Mouse (Mus musculus) c-Kit-negative CD71-positive TER-119-positive erythroid progenitor cells, embryonic 14.5 days (primary cell): ENCODE results near the gene Katna1.
"Not testable (repeated sequence)": the region's sequence is repeated elsewhere in the genome, so short reads cannot be mapped to it uniquely, and the experiment has no call there.

Experiments used
- DNase-seq: peaks from one replicate; pipeline ENCODE4 v3.0.0-alpha.2; 2013; ENCODE audit warnings: low read depth, low spot score

Gene Katna1

DNA sequence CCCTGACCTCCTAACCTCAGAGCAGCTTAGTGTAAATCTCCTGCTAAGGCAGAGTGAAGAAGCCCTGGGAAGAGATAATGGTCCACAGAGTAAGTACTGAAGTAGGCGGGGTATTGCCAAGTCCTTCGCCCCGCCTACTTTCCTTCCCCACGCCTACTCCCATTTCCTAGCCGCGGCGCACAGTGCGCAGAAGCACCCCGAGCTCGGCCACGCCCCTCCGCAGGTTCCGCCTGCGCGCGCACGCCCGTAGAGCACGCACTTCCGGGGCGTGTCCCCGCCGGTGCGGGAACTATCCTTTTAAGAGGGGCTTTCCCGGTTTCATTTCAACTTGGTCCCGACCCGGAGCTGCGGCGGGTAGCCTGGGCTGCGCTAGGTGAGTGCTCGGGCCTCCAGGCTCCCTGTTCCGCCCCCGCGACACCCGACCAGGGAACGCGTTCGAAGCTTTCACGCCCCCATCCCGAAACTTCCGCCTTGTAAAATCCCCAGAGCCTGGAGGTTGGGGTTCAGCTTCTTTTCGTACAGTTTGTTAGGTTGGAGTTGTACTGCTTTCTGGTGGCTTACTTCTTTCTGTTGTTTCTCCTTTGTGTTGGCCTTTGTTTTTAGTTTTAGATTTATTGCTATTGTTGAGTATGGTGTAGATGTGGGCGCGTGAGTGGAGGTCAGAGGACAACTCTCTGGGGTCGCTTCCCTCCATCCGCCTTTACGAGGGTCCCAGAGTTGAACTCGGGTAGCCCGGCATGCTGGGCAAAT, at the start of gene Katna1:
Katna1 (plus strand) TSS at position 250 of the 750 bp plus-strand sequence.
- peak; percentile 94 for DNase-seq

DNA sequence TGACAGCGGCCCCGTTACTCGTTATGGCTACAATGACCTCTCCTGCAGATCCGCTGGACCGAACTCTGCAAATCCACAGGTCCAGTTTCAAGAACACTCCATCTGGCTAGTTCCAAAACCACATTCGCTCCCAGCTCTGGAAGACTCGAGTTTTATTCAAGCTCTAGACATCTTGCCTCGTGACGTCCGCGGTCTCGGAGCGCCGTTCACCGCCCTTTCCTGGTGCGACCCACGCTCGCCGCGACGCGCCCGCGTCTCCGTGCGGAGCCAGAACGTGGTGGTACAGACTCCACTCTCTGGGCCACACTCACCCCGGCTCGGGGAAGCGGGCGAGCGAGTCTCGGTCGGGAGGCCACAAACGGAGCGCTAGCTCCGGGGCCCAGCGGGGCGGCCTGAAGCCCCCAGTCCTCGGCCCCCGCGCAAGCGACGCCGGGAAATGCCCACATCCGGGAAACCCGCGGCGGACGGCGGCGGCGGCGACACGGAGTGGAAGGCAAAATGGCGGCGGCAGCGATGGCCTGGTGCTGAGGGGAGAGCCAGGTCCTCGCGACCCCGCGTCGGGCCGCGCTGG, 45.0 kb upstream of the Katna1 start, which contains the start of the genes Pcmt1 and Lats1:
Pcmt1 (minus strand) TSS at position 406 of the 571 bp plus-strand sequence.
Lats1 (plus strand) TSS at position 484 of the 571 bp plus-strand sequence.
- DNase-seq = peak; percentile 49

DNA sequence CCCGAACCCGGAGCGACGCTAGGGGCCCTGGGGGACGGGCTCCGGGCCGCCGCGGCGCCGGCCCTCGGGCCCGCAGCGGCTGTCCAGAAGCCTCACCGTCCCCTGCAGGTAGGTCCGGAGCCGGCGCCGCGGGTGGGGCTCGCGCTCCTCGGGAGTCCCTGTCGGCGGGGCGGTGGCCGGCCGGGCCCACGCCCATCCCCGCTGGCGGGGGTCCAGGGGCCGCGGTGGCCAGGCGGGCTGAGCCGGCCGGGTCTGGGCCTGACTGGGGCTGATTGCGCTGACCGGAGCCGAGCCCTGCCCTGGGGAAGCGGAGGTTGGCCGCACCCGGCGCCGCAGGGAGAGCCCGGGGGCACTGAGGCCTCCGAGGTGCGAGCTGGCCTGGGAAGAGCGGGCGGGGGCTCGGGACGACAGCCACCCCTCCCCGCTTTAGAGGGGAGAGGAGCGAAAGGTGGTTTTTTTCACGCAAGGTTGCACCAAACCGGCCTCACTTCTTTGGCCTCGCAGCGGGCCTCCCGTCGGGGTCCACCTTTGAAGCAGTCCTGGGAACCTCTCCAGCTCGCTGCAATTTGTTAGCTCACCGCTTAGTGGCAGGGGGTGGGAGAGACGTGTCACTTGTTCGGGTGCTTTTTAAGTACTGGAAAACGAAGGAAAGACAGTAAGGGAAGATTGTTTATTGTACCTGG, 44.3 kb upstream of the Katna1 start:
- peak; percentile 44 for DNase-seq

DNA sequence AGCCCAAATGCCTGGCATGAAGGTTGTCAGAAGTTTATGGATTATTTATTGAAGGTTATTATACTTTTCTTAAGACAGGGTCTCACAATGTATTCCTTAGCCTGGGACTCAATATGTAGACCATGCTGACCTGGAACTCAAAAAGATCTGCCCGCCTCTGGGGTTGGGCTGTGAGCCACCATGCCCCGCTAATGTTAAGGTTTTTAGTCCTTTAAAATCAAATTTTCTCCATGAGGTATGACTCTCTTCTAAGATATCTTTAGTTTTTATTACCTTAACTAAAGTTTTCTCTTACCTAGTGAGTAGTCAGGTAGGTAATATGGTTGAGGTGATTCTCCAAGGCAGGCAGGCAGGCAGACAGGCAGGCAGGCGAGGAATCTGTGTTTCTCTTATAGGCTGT, 43.6 kb upstream of the Katna1 start:
- no peak for DNase-seq

DNA sequence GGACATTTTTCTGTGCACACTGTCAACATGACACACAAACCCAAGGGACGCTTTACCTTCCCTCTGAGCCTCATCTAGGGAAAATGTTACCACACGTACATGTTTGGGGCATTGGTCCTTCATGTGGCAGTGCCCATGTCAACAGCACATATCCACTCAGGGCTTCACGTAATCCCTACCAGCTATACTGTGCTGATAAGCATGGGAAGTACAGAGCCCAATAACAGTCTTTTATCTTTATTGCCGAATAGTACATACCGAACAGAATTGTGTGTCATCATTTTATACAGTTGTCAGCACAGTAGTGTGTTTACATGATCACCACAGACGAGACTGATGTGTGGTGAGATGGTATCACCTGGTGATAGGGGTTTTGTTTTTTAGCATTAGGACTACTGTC, 38.9 kb upstream of the Katna1 start:
- DNase-seq = no peak

DNA sequence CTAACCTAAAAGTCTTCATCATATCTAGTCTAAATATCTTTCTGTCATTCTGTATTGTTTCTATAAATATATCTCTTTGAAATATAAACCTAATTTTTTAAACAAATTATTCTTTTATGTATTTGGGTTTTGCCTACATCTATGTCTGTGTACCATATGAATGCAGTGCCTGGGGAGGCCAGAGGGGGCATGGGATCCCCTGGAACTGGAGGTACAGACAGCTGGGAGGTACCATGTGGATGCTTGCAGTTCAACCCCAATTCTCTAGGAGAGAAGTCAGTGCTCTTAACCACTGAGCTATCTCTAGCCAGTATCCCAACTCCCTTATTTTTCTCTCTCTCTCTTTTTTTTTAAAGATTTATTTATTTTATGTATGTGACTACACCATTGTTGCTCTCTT, 30.5 kb upstream of the Katna1 start:
- no peak for DNase-seq

DNA sequence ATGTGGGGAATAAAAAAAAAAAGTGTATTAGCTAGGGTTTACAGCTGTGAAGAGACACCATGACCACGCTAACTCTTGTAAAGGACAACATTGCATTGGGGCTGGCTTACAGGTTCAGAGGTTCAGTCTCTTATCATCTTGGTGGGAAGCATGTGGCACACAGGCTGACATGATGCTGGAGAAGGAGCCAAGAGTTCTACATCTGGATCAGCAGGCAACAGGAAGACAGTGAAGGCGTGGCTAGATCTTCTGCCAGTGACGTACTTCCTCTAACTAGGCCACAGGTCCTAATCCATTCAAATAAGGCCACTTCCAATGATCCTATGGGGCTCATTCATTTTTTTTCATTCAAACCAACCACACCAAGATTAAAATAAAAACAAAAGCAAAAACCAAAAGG, 25.7 kb upstream of the Katna1 start:
- no peak for DNase-seq

DNA sequence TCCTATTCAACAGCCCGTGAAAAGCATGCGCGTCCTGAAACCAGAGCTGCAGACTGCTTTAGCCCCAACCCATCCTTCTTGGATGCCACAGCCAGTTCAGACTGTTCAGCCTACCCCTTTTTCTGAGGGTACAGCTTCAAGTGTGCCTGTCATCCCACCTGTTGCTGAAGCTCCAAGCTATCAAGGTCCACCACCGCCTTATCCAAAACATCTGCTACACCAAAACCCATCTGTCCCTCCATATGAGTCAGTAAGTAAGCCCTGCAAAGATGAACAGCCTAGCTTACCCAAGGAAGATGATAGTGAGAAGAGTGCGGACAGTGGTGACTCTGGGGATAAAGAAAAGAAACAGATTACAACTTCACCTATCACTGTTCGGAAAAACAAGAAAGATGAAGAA, 23.2 kb upstream of the Katna1 start:
- no peak for DNase-seq

DNA sequence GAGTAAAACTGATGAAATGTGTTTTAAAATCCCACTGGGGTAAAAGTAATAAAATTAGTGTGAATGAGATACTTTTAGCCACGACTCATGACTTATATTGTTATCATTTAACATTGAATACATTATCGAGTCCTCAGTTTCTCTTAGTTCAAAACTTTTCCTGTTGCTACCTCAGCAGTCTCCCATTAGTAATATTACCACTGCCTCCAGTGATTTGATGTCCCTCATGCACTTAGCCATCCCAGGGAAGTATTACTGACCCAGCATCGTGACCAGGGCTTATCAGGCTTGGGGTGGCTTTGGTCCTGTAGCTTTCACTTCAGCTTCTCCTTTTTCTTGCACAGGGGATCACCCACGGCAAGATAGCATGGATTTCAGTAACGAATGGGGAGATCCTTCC, 15.7 kb upstream of the Katna1 start:
- DNase-seq = no peak

DNA sequence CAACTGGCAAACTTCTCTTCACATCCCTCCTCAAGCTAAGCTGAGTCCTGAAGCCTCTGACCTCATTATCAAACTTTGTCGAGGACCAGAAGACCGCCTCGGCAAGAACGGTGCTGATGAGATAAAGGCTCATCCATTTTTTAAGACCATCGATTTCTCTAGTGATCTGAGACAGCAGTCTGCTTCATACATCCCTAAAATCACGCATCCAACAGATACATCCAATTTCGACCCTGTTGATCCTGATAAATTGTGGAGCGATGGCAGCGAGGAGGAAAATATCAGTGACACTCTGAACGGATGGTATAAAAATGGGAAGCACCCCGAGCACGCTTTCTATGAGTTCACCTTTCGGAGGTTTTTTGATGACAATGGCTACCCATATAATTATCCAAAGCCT, 13.3 kb upstream of the Katna1 start:
- no peak for DNase-seq

DNA sequence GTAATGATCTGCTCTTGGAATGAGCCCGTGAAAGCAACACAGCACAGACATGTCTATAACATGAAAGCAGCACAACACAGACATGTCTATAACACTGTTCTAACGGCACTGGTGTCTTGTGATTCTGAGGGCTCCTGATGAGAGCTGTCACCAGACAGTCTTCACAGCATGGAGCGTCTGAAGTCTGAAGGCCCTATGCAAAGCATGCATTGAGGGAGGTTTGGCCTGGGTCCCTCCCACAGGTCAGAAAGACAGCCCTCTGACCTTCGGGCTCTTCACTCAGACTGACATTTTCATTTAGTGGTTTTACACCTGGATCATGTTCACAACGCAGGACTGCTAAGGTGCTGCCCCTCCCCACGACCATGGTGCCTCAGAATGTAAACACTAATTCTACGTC, 10.7 kb upstream of the Katna1 start:
- no peak for DNase-seq

DNA sequence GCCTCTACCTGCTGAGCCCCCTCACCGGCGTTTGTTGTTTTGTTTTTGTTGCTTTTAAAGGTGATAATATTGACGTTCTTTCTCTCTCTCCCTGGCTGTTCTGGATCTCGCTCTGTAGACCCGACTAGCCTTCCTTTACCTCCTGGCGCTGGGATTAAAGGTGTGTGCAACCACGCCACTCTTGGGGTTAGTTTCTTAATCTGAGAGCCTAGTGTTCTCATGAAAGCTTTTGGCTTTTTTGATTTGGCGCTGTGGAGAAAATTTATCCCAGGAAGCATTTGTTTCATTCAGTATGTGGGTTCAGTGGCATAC, 657 bp downstream of the Katna1 start:
- DNase-seq = peak; percentile 16

DNA sequence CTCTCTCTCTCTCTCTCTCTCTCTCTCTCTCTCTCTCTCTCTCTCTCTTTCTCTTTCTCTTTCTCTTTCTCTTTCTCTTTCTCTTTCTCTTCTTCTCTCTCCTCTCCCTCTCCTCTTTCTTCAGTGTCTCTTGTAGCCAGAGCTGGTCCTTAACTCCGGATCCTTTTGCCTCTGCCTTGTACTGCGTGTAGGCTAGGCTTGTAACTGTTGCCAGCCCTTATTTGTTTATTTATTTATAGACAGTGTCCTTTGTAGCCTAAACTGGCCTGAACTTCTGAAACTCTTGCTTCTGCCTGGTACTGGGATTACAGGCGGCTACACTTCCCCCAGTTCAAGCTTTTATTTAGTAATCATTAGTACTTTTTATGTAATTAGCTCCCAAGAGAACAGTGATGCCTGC, 1.2 kb downstream of the Katna1 start:
- no peak for DNase-seq

DNA sequence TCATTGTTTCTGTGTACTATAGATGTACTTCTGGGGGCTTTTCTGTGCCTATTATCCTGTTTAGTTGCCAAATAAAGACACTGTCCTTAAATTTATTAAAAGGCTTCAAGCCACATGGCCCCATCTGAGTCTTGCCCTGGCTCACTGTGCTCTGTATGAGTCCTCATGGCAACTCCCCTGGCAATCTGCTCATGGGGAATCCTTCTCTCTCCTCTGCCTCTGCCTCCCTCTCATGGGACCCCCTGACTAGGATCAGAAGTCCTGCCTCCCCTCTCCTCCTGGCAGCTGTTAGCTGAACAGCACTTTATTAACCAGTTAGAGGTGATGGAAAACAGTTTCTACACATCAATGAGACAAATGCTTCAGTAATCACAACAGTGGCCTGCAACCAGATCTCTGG, 5.8 kb downstream of the Katna1 start:
- no peak for DNase-seq

DNA sequence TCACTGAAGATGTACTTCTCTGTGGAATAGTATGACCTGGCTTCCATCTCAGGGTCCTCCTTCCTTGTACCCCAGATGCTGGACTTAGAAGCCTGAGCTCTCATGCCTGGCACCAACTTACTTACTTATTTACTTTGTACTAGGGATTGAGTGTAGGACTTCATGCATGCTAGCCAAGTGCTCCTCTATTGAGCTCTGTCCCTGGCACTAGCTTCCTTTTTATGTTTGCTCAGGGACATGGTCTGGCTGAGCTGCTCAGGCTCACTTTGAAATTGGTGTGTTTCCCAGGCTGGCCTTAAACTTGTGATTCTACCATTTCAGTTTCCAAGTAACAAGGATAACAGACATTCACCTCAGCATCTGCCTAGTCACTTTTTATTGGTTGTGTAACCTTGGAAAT, 11.3 kb downstream of the Katna1 start:
- DNase-seq = no peak

DNA sequence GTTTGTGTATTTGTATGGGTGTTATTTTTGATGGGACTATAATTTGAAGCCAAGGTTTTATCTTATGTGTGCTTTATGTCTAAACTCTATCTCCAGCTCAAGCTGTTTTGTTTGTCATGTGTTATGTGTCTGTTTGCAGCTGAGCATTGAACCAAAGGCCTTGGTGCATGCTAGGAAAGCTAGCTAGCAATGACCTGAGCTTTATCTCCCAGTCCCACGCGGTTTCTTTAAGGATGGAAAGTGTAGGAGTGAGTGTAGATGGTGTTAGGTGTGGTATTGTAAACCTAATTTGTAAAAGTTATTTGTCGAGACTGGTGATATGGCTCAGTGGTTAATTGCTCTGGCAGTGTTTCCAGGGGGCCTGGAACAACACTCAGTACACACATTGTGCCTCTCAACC, 12.1 kb downstream of the Katna1 start:
- DNase-seq = no peak

DNA sequence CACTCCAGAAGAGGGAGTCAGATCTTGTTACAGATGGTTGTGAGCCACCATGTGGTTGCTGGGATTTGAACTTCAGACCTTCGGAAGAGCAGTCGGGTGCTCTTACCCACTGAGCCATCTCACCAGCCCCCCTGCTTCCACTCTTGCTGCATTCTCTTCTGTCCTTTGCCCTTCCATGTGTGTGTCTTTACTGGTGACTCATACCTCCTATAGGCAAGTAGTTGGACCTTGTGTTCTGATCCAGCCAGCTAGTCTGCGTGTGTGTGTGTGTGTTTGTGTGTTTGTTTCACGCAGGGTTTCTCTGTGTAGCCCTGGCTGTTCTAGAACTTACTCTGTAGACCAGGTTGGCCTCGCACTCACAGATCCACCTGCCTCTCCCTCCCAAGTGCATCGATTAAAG, 19.7 kb downstream of the Katna1 start:
- DNase-seq = not testable (repeated sequence)

DNA sequence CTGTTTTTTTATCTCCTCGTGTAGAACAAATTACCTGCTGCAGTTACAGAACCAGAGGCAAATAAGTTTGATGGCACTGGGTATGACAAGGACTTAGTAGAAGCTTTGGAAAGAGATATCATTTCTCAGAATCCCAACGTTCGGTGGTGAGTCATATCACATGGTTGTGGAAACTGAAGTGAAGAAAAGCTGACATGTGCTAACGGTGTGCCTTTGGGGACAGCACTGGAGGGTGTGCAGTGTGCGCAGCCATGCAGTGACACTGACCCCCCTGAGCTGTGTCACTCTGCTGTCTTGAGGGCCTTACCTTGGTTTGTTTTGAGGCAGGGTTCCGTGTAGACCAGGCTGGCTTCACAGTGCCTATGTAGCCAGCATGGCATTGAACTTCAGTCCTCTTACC, 23.0 kb downstream of the Katna1 start:
- DNase-seq = no peak

DNA sequence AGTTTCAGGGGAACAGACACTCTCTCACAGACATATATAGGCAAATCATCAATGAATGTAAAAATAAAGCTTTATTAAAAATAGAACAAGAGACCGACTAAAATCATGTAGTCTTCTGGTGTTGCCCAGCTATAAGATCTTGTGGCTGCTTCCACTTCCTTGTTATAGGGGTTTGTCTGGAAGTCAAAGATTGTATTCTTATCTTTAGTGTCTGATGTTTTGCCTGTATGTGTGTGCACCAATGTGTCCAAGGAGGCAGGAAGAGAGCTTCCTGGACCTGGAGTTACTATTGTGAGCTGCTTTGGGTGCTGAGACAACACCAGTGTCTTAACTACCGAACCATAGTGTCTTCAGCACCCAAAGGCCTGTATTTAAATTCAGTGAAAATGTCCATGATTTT, 31.7 kb downstream of the Katna1 start:
- no peak for DNase-seq

DNA sequence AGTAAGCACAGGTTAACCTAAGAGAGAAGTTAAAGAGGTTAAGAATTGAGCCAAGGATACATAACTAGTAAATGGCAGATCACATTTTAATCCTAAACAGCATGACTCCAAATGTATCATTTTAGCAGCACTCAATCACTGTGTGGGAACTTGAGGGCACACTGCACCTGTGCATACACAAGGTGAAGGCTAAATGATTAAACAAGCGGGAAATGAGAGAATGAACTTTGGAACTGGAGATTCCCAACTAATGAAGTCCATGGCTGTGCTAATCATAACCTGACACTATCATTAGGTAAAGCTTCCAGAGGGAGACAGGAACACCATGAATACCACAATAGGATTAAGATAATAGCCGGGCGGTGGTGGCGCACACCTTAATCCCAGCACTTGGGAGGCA, 46.5 kb downstream of the Katna1 start:
- no peak for DNase-seq

DNA sequence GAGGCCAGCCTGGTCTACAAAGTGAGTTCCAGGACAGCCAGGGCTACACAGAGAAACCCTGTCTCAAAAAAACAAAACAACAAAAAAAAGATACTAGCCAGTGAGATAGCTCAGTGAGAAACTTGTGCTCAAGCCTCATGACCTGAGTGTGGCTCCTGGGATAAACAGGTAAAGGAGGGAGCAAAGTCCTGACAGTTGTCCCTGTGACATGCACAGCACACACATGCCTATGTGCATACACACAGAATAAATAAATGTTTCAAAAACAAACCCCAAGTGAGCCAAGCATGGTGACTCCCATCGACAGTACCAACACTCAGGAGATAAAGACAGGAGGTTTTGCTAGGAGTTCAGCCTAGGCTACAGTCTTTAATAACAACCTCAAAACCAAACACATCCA, 47.0 kb downstream of the Katna1 start:
- DNase-seq = no peak

DNA sequence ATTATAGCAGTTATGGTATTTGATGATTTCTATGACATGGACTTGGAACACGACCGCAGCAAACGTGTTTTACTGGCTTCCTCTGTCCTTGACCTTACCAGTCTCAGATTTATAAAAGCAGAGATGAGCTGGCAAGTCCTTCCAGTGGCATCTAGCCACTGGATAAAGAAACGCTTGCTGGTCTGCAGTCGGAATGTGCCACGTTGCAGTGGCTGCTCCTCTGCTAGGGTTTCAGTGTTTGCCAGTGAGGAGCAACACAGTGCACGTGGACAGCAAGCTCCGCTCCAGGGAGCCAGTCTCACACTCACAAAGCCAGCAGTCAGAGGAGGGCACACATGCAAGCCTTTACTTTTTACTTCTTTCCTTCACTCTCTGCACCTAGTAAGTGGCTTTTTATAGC, 49.6 kb downstream of the Katna1 start:
- DNase-seq = no peak

DNA sequence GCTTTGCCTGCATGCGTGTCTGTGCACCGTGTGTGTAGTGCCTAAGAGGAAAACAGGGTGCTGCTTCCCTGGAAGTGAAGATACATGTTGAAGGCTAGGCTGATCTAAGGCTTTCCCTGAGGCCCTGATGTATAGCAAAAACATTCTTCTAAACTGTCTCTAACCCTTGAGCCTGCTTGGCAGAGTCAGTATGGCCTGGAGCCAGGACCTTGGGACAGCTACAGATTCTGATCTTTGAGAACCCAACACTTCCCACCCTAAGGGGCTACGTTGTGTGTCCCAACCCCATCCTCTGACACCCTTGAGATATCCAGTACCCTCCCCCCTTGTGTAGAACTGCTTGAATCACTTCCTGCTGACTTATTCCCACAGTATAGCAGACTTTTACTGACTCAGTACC, 52.6 kb downstream of the Katna1 start:
- no peak for DNase-seq
